Mouse (Mus musculus): ENCODE measurements around the gene Psmd11. TPM values are rescaled to one million over a fixed set of nuclear protein-coding genes. Genes with fewer than 3 reads are reported as not detected.
"Not testable (repeated sequence)": the region's sequence is repeated elsewhere in the genome, so short reads cannot be mapped to it uniquely, and the experiment has no call there.

Gene Psmd11
- polyA plus RNA-seq, 1 experiment from 2014 or later: 174 TPM

DNA sequence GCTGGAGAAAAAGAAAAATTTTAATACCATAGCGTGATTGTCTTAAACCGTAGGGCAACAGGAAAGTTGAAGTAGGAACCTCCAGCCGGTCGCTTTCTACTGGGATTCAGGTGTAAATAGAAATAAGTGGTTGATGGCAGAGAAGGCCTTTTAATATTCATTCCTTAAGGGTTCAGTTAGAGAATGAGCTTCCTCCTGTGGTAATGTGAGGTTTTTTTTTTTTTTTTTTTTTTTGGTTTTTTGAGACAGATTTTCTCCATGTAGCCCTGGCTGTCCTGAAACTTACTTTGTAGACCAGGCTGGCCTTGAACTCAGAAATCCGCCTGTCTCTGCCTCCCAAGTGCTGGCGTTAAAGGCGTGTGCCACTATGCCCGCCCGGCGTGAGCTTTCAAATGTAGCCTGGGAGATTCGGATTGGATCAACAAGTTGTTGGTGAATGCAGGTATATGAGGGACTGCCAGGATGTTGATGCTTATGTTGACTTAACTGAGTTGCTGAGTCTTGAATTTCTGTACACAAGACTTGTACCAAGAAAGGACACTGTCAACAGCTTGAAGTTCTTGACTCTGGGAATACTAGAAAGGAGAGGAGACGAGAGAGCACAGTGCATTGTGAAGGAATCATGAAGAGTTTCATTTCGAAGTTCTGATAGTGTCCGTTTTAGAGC lies 1.2 kb downstream of the Psmd11 start:
- Histone ChIP-seq H3K9ac (ENCODE audit: low read length) (peak overlapping the region; percentile 97), H3K27me3 (ENCODE audit: control insufficient read depth, insufficient read depth, low read length) (no peaks in the 10 kb centered on the region), H3K36me3 (ENCODE audit: control insufficient read depth, insufficient read depth, low read length) (peaks cover 25% of the 10 kb centered on the region), H3K27ac (replicated peaks in 1 of 2; ENCODE audit: control insufficient read depth in 1 of 2, insufficient read depth in 1 of 2, low read depth in 2 of 2, low read length in 2 of 2) (peak overlapping the region; percentile 84 to 90), H3K4me1 (ENCODE audit: control insufficient read depth in 2 of 2, insufficient read depth in 2 of 2, low read length in 2 of 2) (peaks cover 3 to 8% of the 10 kb centered on the region in 2 experiments; a peak in 3 of 4 replicates), H3K9me3 (ENCODE audit: control insufficient read depth, low read length) (no peaks in the 10 kb centered on the region), H3K4me2 (ENCODE audit: low read length) (peak overlapping the region; percentile 84), H3K4me3 (ENCODE audit: control insufficient read depth in 1 of 2, insufficient read depth in 1 of 2, low read depth in 1 of 2, low read length in 2 of 2) (peak overlapping the region; percentile 97 to 100)
- ATAC-seq (ENCODE audit: insufficient number of reproducible peaks, insufficient read depth, low FRiP score, low read depth): no peak
- 54% methylated on average over 14 of the region's 14 CpGs for WGBS

DNA sequence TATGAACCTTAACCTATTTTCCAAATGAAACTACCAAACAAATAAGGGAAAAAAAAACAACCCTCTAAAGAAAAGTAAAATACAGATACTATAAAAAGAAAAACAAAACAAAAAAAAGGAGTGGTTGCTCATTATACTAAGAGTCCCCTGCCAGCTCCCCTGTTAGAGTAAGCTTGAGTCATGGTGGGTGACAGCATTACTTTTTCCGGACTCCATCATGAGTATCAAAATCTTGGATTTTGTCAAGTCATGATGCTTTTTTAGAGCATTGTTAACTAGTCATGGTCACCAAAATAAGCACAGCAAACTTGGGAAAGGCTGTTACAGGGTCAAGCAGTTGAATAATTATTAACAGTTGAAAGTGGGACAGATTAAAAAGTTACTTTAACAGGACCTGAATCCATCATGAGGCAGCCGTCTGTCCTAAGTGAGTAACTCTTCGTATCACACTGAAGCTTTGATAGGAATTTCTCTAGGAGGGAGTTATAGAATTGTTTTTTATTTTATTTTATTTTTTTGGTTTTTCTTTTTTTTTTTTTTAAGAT lies 2.0 kb downstream of the Psmd11 start:
- peaks cover 30% of the 10 kb centered on the region for H3K36me3 ChIP-seq (ENCODE audit: control insufficient read depth, insufficient read depth, low read length)
- no peak overlapping the region for H3K9ac ChIP-seq (ENCODE audit: low read length)
- no peak overlapping the region for H3K4me2 ChIP-seq (ENCODE audit: low read length)
- no peak overlapping the region for H3K27ac ChIP-seq (replicated peaks in 1 of 2; ENCODE audit: control insufficient read depth in 1 of 2, insufficient read depth in 1 of 2, low read depth in 2 of 2, low read length in 2 of 2)
- 88% methylated on average over 3 of the region's 3 CpGs for WGBS
- ATAC-seq (ENCODE audit: insufficient number of reproducible peaks, insufficient read depth, low FRiP score, low read depth): no peak
- no peak overlapping the region for H3K4me3 ChIP-seq (ENCODE audit: control insufficient read depth in 1 of 2, insufficient read depth in 1 of 2, low read depth in 1 of 2, low read length in 2 of 2)
- H3K4me1 ChIP-seq (ENCODE audit: control insufficient read depth in 2 of 2, insufficient read depth in 2 of 2, low read length in 2 of 2): peaks cover 3 to 8% of the 10 kb centered on the region in 2 experiments; a peak in 3 of 4 replicates
- H3K9me3 ChIP-seq (ENCODE audit: control insufficient read depth, low read length): no peaks in the 10 kb centered on the region
- no peaks in the 10 kb centered on the region for H3K27me3 ChIP-seq (ENCODE audit: control insufficient read depth, insufficient read depth, low read length)

DNA sequence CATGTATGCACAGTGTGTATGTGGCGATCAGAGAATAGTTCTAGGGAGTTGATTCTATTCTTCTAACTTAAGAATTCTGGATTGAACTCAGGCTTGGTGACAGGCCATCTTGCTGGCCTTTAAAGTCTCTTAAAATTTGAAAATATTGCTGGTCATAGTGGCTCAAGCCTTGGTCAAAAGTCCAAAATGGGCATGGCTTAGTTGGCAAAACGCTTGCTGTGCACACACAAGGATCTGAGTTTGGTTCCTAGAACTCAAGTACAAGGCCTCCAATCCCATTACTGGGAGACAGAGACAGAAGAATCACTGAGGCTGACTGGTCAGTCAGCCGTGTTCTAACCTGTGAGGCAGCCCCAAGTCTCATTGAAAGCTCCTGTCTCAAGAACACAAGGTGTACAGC lies 18.5 kb downstream of the Psmd11 start:
- H3K27me3 ChIP-seq (ENCODE audit: control insufficient read depth, insufficient read depth, low read length): no peaks in the 10 kb centered on the region
- no peak overlapping the region for H3K4me2 ChIP-seq (ENCODE audit: low read length)
- 91% methylated on average over 3 of the region's 3 CpGs for WGBS
- peaks cover 79% of the 10 kb centered on the region for H3K36me3 ChIP-seq (ENCODE audit: control insufficient read depth, insufficient read depth, low read length)
- H3K4me3 ChIP-seq (ENCODE audit: control insufficient read depth in 1 of 2, insufficient read depth in 1 of 2, low read depth in 1 of 2, low read length in 2 of 2): no peak overlapping the region
- no peaks in the 10 kb centered on the region for H3K9me3 ChIP-seq (ENCODE audit: control insufficient read depth, low read length)
- no peak overlapping the region for H3K9ac ChIP-seq (ENCODE audit: low read length)
- no peaks in the 10 kb centered on the region for H3K4me1 ChIP-seq (ENCODE audit: control insufficient read depth in 2 of 2, insufficient read depth in 2 of 2, low read length in 2 of 2)
- no peak for ATAC-seq (ENCODE audit: insufficient number of reproducible peaks, insufficient read depth, low FRiP score, low read depth)
- no peak overlapping the region for H3K27ac ChIP-seq (replicated peaks in 1 of 2; ENCODE audit: control insufficient read depth in 1 of 2, insufficient read depth in 1 of 2, low read depth in 2 of 2, low read length in 2 of 2)

DNA sequence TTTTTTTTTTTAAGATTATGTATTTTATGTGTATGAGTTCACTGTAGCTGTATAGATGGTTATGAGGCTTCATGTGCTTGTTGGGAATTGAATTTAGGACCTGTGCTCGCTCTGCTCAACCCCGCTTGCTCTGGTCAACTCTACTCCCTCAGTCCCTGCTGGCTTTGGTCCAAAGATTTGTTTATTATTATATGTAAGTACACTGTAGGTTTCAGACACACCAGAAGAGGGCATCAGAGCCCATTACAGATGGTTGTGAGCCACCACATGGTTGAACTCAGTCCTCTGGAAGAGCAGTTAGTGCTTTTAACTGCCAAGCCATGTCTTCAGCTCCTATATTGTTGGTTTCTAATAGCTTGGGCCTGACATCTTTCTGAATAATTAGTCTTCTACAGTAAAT lies 21.4 kb downstream of the Psmd11 start:
- H3K36me3 ChIP-seq (ENCODE audit: control insufficient read depth, insufficient read depth, low read length): peaks cover 79% of the 10 kb centered on the region
- H3K27ac ChIP-seq (replicated peaks in 1 of 2; ENCODE audit: control insufficient read depth in 1 of 2, insufficient read depth in 1 of 2, low read depth in 2 of 2, low read length in 2 of 2): no peak overlapping the region
- no peaks in the 10 kb centered on the region for H3K27me3 ChIP-seq (ENCODE audit: control insufficient read depth, insufficient read depth, low read length)
- WGBS: 97% methylated on average over 2 of the region's 2 CpGs
- no peak for ATAC-seq (ENCODE audit: insufficient number of reproducible peaks, insufficient read depth, low FRiP score, low read depth)
- no peak overlapping the region for H3K9ac ChIP-seq (ENCODE audit: low read length)
- H3K4me3 ChIP-seq (ENCODE audit: control insufficient read depth in 1 of 2, insufficient read depth in 1 of 2, low read depth in 1 of 2, low read length in 2 of 2): no peak overlapping the region
- no peaks in the 10 kb centered on the region for H3K9me3 ChIP-seq (ENCODE audit: control insufficient read depth, low read length)
- no peak overlapping the region for H3K4me2 ChIP-seq (ENCODE audit: low read length)
- no peaks in the 10 kb centered on the region for H3K4me1 ChIP-seq (ENCODE audit: control insufficient read depth in 2 of 2, insufficient read depth in 2 of 2, low read length in 2 of 2)

DNA sequence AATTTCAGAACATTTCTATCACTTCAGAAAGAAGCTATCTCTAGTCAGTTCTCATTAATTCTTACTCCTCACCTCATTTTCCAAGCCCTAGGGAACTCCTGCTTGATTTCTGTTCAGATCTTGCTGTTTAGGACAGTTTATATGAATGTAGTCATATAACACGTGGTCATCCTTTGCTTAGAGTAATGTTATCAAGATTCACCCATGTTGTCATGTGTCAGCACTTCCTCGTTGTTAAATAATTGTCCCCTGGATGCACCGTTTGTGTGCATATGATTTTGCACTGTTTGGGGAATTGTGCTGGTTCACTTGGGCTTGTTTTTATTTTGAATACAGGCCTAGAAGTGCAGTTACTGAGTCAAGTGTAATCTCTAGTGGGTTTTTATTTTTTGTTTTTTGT lies 23.8 kb downstream of the Psmd11 start:
- Histone ChIP-seq H3K9me3 (ENCODE audit: control insufficient read depth, low read length) (no peaks in the 10 kb centered on the region), H3K27me3 (ENCODE audit: control insufficient read depth, insufficient read depth, low read length) (no peaks in the 10 kb centered on the region), H3K9ac (ENCODE audit: low read length) (no peak overlapping the region), H3K4me2 (ENCODE audit: low read length) (no peak overlapping the region), H3K36me3 (ENCODE audit: control insufficient read depth, insufficient read depth, low read length) (peaks cover 77% of the 10 kb centered on the region), H3K27ac (replicated peaks in 1 of 2; ENCODE audit: control insufficient read depth in 1 of 2, insufficient read depth in 1 of 2, low read depth in 2 of 2, low read length in 2 of 2) (no peak overlapping the region), H3K4me3 (ENCODE audit: control insufficient read depth in 1 of 2, insufficient read depth in 1 of 2, low read depth in 1 of 2, low read length in 2 of 2) (no peak overlapping the region), H3K4me1 (ENCODE audit: control insufficient read depth in 2 of 2, insufficient read depth in 2 of 2, low read length in 2 of 2) (no peaks in the 10 kb centered on the region)
- 82% methylated on average over 3 of the region's 3 CpGs for WGBS
- no peak for ATAC-seq (ENCODE audit: insufficient number of reproducible peaks, insufficient read depth, low FRiP score, low read depth)

DNA sequence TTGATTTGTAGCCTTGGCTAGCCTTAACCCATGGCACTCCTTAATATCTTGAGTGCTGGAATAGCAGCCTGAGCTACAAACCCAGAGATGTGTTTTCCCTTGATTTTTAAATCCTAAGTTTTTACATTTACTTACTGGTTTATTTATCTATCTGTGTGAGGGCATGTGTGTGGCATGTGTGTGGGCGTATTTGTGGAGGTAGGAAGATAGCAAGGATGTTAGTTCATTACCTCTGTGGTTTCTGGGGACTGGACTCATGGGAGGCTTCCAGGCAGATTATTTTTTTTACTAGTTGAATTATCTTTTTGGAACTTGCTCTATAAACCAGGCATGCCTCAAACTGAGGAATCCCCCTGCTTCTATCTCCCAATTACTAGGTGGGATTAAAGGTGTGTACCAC lies 24.8 kb downstream of the Psmd11 start:
- no peak overlapping the region for H3K27ac ChIP-seq (replicated peaks in 1 of 2; ENCODE audit: control insufficient read depth in 1 of 2, insufficient read depth in 1 of 2, low read depth in 2 of 2, low read length in 2 of 2)
- no peaks in the 10 kb centered on the region for H3K9me3 ChIP-seq (ENCODE audit: control insufficient read depth, low read length)
- 82% methylated on average over 1 of the region's 1 CpGs for WGBS
- no peak for ATAC-seq (ENCODE audit: insufficient number of reproducible peaks, insufficient read depth, low FRiP score, low read depth)
- no peak overlapping the region for H3K4me3 ChIP-seq (ENCODE audit: control insufficient read depth in 1 of 2, insufficient read depth in 1 of 2, low read depth in 1 of 2, low read length in 2 of 2)
- H3K27me3 ChIP-seq (ENCODE audit: control insufficient read depth, insufficient read depth, low read length): no peaks in the 10 kb centered on the region
- no peak overlapping the region for H3K9ac ChIP-seq (ENCODE audit: low read length)
- H3K4me1 ChIP-seq (ENCODE audit: control insufficient read depth in 2 of 2, insufficient read depth in 2 of 2, low read length in 2 of 2): no peaks in the 10 kb centered on the region
- peaks cover 77% of the 10 kb centered on the region for H3K36me3 ChIP-seq (ENCODE audit: control insufficient read depth, insufficient read depth, low read length)
- H3K4me2 ChIP-seq (ENCODE audit: low read length): no peak overlapping the region

DNA sequence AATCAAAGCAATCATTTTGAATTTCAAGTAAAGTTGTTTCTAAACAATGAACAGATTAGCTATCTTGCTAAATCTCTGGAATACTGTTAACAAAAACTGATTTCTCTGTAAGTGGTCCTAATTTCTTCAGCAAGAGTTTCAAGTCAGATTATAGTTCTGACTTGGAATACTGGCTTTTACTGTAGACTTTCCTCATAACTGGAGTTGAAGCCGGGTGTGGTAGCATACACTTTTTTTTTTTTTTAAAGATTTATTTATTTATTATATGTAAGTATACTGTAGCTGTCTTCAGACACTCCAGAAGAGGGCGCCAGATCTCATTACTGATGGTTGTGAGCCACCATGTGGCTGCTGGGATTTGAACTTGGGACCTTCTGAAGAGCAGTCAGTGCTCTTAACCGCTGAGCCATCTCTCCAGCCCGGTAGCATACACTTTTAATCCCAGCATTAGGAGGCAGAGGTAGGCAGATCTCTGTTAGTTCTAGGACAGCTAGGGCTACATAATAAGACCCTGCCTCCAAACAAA lies 35.3 kb downstream of the Psmd11 start:
- H3K4me1 ChIP-seq (ENCODE audit: control insufficient read depth in 2 of 2, insufficient read depth in 2 of 2, low read length in 2 of 2); H3K4me3 ChIP-seq (ENCODE audit: control insufficient read depth in 1 of 2, insufficient read depth in 1 of 2, low read depth in 1 of 2, low read length in 2 of 2); ATAC-seq (ENCODE audit: insufficient number of reproducible peaks, insufficient read depth, low FRiP score, low read depth); H3K27me3 ChIP-seq (ENCODE audit: control insufficient read depth, insufficient read depth, low read length); H3K27ac ChIP-seq (replicated peaks in 1 of 2; ENCODE audit: control insufficient read depth in 1 of 2, insufficient read depth in 1 of 2, low read depth in 2 of 2, low read length in 2 of 2); H3K4me2 ChIP-seq (ENCODE audit: low read length); H3K9me3 ChIP-seq (ENCODE audit: control insufficient read depth, low read length); H3K9ac ChIP-seq (ENCODE audit: low read length): not testable (repeated sequence)
- WGBS: 91% methylated on average over 4 of the region's 4 CpGs
- peaks cover 93% of the 10 kb centered on the region for H3K36me3 ChIP-seq (ENCODE audit: control insufficient read depth, insufficient read depth, low read length)

Measured in heart, embryonic 14.5 days (tissue).